Mouse (Mus musculus): ENCODE data around the gene Mrps27.

The Mrps27 gene

DNA sequence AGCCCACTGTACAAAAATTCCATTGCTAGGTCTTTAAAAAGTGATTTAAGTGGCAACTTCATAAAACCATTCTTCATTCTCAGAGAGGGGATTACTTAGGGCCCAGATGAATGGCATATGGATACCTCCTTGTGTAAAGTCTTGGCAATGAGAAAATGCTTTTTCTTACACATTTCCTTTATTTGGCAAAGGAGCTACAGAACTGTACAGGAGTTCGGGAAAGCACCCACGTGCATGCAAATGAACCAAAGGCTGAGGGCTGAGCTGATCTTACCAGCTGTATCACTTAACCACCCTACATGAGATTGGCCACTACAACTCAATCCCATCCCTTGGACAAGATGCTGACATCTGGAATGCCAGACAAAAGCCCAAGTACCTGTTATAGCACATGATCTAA, 95.6 kb downstream of the Mrps27 start:
- no peak for DNase-seq (ENCODE audit: low spot score in 2 of 2)

DNA sequence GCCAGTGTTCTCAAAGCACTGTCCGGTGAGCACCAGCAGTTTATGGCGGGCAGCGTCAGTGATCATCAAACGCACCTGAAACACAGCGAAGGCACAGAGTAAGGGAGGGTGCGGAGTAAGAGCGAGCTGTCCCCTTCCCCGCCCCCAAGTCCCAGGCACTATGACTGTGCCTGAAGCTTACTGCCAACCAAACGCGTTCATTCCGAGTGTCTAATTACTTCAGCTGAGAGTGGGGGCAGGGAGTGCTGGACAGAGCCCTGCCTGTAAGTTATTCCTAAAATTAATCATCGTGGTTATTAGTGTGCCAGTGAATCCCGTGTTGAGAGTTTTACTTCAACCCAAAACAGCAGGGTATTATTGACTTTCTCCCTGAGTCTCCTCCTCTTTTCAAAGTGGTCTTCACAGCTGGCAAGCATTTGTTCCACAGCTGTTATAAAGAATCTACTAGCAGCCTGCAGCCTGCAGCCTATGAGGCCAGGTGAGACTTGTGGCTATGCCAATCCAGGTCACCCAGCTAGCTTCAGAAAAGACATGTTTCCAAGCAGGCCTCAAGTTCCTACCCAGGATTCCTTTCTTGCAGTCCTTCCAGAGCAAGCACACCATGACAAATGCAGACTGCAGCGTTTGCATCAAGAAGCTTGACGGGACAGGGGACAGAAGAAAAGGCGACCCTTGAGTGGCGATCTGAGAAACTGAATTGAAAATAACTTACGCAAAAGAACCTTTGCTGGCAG, 97.3 kb downstream of the Mrps27 start:
- no peak for DNase-seq (ENCODE audit: low spot score in 2 of 2)

DNA sequence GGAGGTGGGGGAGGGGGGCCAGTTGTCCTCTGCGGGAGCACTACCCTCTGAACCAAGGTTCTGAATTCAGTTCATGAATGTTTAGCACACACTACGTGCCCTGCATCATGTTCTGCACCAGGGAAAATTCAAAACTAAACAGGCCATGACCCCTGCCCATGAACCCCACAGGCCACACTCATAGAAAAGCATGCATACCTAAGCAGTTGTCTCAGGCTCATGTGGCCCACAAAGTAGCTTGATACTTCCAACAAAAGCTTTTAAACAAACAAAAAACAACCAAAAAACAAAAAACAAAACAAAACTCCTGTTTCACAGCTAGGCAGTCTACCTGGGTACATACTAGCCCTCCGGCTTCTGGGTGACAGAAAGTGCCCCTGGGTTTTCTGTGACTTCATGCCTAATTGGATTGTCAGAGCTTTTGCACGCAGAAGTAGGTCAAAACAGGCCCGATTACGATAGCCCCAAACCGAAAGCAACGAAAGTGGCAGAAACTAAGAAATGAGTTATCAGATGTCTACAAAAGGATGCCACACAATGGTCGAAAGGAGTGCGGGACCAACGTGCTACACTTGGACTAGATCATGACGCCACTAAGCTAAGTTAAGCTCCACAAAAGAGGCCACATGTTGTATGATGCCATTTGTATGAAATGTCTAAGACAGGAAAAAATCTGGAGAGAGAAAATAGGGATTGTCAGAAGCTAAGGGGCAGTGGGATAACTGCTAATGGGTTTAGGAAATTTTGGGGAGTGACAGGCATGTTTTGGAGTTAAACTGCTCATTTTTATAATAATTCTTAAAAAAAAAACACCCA, 98.1 kb downstream of the Mrps27 start:
- DNase-seq (ENCODE audit: low spot score in 2 of 2) = no peak

DNA sequence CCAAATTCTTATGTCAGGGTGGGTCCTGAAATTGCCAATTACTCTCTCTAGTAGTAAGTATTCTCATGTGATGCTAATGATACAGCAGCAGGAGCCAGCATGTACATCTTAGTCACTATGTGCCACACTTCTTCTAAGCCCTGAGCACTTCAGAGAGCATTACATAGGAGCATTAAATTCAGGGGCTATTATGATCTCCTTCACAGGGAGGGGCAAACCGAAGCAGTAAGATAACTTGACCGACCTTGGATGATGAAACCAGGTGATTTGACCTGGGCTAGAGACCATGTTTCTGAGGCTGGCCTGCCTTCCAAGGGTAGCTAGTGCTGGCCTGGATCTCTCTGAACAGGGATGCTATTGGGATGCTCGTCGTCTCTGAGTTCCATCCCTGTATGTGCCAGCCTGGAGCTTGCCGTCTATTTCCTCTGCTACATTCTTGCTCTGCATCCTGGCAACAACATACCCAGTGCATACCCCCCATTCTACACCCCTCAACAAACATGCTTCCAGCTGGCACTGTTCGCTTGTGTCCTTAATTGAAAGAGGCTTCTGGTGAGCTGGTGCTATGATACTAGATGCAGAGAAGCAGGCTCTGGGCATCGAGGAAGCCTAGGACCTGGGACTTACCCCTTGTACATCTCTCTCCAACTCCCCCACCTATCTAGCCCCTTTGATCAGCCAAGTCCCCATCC, 99.0 kb downstream of the Mrps27 start:
- DNase-seq (ENCODE audit: low spot score in 2 of 2) = no peak

DNA sequence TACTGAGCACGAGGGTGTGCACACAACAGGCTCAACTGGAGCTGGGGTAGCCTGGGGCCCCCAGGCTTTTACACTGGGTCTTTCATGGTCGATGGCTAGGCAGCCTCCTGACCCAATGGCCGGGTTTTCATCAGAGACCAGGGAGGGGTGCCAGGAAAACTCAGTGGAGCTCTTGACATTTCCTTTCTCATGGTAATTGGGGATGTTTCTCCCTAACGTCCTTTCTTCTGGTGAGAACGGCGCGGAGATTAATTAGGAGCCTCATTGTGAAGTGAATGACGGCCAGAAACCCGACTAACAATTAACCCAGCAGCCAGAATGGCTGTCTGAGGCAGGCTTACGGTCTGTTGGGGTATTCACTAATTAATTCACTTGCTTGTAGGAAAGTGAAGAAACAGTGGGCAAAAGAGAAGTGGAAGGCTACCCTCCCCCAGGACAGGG, 99.9 kb downstream of the Mrps27 start:
- DNase-seq (ENCODE audit: low spot score in 2 of 2) = no peak

DNA sequence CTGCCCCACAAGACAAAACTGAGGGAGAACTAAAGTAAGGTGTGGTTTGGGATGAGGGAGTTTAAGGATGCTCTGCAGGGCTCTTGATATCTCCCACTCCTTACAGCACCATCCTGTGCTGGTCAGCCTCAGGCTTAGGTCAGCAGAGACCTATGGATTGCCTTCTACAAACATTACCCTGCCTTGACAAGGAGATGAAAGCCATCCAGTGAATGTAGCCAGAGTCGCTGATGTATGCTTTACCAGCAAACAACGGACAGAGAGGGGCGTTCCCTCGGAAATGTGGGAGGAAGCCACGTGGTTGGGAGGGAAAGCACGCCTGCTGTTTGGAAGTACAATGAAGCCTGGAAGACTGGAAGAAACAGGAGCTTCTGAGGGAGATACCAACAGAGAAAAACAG, 100.3 kb downstream of the Mrps27 start:
- no peak for DNase-seq (ENCODE audit: low spot score in 2 of 2)

DNA sequence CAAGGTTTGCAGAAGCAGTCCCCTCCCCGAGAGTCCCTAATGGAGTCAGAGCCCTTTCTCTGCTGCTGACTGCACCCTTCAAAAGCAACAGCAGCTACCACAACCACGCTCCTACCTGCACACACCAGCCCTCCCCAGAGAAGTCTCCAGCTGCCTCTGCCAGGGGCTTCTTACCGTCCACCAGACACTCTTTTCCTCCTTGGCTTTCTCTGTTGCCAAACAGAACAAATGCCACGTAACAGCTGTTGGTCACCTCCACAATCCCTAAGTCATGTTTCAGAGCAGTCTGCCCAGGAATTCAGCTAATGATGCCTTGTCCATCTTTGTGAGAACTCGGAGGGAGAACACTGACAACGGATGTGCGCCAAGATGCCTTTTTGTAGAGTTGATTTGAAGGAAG, 102.4 kb downstream of the Mrps27 start:
- DNase-seq (ENCODE audit: low spot score in 2 of 2) = no peak

DNA sequence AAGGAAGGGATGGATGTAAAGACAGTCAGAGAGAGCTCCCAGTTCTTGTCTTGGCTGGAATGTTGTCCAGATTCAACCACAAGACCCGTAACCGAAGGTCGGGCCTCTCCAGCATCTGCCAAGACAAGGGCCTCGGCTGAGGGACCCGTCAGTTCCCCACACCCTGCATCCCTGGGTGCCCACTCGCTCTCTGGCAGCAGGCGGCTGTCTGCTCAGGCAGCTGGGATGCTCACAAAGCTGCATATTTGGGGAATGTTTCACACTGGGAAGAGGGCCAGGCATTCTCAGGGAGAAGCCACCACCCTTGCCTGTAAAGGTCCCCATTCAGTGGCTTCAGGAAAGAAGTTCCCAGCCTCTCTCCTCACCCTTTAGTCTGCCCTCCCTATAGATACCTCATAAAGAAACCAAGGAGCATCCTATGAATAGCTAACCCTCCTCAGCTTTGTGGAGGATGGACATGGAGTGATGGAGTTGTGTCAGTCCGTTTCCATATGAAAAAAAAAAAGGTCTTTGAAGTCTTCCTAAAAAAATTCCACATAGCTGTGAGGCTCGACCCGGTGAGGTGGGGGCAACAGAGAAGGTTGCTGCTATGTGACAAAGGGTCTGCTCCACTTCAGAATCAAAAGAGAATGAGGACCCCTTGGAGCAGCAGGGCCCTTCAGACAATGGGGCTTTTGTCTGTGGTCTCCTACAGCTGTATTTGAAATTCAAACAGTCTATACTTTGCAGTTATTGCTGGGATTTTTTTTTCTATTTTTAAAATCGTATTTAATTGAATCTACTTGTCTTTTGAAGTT, 103.0 kb downstream of the Mrps27 start:
- DNase-seq (ENCODE audit: low spot score in 2 of 2) = peak in 1 of 2 experiments; percentile 15

DNA sequence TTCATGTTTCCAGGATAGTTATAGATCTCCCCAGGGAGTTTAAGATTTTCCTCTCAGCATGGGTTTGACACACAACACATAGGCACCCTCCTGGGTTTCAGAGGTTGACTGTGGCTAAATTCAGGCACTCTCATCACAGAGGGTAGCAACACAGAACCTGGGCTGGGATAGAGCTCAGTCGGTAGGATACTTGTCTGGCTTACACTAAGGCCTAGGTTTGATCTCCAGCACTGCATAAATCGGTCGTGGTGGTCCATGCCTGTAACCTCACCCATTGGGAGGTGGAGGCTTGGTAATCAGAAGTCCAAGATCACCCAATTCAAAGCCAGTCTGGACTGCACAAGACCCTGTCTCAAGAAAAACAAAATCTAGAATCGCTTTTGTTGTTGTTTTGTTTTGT, 103.7 kb downstream of the Mrps27 start:
- DNase-seq (ENCODE audit: low spot score in 2 of 2) = no peak

DNA sequence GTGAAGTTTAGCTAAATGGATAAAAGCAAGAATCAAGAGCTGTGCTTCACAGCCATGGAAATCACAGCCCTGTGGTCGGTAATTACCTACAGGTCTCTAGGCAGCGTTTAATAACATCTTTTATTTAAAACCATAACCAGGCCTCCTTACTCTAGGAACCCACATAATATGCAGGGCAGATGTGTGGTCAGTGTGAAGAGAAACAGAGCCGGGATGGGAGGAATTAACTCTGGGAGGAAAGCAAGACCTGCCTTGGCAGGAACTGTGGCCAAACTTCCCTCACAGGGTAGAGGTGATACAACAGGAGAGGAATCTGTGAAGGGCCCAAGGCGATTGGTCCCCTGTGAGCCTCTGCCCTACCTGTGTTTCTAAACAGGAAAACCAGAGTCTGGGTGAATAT, 105.0 kb downstream of the Mrps27 start:
- DNase-seq (ENCODE audit: low spot score in 2 of 2) = no peak

DNA sequence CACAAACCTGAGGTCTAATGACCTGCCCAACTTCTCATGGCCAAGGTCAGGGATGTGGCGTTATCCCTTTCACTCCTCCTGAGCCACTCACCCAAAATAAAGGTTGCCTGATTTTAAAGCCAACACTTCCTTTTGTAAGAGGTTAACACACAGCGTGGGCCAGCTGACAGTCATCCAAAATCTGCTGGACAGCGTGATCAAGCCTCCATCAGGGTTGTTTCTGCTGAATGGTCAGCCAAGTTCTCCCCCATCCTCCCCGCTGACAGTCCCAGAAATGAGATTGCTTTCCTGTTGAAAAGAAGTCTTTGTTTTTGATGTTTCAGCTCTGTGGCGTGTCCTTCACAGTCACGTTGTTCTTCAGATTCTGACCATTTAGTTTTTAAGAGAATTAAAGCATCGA, 106.2 kb downstream of the Mrps27 start:
- no peak for DNase-seq (ENCODE audit: low spot score in 2 of 2)

DNA sequence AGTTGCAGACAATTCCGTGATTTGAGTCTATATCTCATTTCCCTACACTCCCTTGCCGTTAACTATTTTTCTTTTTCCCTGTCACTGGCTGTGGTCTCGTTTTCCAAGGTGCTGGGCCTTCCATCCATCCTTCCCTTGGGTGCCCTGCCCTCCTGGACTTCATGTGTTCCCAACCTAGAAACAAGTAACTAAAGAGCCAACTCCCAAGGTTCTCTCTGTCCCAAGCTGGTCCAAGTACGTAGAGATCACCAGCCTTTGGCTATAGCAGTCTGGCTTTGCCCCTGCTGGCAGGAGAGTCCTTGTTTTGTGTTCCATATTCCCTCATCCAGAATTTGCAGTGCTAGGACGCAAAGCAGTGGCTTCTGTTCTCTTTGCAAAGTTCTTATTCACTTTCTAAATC, 106.7 kb downstream of the Mrps27 start:
- no peak for DNase-seq (ENCODE audit: low spot score in 2 of 2)

DNA sequence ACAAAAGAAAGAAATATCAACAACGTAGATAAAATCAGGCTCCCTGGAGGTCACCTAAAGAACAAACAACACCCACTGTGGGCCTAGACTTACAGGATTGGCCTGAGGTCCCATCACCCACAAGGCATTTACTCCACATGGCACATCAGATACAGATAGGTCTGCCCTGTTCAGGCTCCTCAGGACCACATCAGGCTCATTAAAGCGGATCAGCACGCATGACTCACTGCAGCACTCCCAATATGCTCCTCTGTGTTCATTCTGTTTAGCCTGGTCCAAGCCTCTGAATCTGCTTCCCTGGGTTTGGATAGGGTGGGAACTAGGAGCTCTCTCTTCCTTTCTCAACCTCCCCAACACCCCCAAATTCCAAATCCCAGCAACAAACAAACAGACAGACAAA, 107.9 kb downstream of the Mrps27 start:
- no peak for DNase-seq (ENCODE audit: low spot score in 2 of 2)

DNA sequence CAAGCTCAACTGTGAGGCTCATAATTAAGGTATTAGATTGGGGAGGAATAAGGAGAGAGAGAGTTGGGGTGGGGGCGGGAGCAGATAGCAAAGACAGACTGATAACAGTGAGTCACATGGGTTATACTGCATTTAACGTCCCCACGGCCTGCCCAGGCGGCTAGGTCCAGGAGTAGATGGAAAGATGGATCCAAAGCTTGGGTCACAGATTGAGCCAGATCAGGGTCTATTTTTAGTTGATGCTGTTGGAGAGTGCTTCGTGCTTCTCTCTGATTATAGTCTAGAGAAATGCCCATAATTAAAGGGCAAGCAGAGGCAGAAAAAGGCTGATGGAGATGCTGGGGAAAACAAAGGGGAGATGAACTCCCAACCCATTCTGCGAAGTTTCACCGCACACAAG, 110.4 kb downstream of the Mrps27 start:
- DNase-seq (ENCODE audit: low spot score in 2 of 2) = no peak

DNA sequence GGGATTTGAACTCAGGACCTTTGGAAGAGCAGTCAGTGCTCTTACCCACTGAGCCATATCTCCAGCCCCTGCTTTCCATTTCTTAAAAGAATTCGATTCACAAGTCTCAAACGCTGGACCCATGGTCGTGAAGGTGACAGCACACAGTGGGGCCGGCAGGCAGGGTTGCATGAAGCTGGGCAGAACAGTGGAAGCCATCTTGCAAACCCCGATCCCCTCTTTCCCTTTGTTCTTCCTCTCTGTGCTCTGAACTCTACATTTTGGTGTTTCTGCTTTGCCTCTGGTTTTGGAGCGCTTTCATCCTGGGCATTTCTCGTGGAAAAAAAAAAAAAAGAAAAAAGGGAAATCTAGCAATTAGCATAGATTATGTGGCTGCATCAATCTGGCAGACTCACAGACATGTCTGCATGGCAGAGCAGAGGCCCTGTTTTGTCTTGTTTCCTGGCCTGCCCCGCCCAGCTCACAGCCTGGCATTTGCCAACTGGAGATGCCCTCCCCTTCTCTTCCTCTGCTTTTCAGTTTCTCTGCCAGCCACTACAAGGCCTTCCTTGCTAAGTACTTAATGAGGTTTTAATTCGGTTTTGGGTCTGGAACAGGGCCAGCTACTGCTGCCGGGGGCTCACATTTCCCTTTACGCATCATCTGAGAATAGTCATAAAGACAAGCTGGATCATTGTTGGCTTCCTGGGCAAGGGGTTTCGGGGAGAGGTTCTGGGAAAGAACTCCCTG, 114.2 kb downstream of the Mrps27 start:
- DNase-seq (ENCODE audit: low spot score in 2 of 2) = no peak

DNA sequence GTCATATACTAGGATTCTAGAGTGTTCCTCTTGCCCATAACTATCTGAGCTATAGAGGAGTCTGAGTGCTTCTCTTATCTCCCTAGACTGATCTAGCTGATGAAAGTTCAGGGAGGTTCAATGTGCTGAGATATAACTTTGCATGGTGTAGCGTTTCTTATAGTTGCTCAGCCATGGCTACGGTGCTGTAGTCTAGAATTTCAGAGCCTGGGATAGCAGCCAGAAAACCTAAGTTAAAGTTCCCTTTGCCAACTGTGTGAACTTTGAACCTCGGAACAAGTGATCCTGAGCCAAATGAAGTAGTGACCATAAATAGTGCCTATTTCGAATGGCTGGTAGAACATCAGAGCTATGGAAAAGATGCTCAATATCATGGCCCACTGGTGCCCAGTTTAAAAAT, 115.0 kb downstream of the Mrps27 start:
- no peak for DNase-seq (ENCODE audit: low spot score in 2 of 2)

DNA sequence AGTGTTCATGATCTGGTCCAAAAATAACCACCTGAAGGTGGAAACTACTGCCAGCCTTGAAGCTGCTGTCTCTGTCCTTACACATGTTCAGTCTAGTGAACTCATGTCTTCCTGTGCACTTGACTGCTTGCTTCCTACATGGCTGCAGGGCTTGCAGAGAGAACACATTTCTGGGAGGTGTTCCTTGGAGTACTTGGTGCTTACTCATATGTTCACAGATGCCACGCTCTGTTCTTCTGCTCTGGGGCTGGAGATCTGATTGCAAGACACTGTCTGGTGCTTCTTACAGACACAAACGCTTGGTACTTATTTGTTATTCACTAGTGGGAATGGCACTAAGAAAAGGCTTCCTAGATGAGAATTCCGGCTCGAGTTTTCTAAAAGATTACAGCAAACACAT, 117.3 kb downstream of the Mrps27 start:
- no peak for DNase-seq (ENCODE audit: low spot score in 2 of 2)

DNA sequence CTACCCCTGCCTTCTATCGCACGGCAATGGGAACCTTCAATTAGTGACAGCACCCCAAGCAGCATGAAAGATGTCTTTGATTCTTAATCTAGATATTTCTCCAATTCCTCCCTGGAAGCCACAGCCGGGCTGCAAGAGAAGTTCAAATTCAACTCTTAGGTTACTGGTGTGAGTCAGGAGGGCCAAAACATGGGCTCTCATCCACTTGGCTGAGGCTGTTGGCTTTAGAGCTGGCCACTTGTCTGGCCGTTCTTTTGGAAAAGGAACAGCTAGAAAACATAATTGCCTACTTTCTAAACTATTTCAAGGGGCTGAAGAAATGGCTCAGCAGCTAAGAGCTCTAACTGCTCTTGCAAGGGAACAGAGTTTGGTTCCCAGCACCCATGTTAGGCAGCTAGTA, 120.0 kb downstream of the Mrps27 start:
- no peak for DNase-seq (ENCODE audit: low spot score in 2 of 2)
